Mouse (Mus musculus) cerebellum, adult 9-11 months (tissue): ENCODE results near the gene Nsg2.
"Not testable (repeated sequence)": the region's sequence is repeated elsewhere in the genome, so short reads cannot be mapped to it uniquely, and the experiment has no call there.

ENCODE experiments used
- DNase-seq: peaks from one replicate; pipeline ENCODE4 v3.0.0; 2022

The Nsg2 gene

DNA sequence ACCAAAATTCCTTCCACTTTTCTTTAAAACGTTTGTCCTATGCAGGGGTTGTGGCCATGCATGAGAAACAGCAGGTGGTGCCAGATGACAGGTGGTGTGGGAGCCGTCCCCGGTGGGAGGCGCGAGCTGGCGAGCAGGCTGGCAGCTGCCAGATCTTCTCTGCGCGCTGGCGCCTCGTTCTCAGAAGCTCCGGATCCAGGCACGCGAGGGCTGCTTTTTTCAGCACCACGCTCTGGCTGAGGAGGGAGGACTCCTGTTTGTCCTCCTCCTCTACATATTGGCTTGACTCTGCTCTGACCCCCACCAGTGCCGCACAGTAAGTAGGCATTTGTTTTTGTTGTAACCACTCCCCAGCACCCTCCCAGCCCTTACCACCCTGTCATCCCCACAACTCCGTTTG, at the start of gene Nsg2:
Nsg2 (plus strand) TSS at position 183 of the 400 bp plus-strand sequence.
- DNase-seq: peak; percentile 83

DNA sequence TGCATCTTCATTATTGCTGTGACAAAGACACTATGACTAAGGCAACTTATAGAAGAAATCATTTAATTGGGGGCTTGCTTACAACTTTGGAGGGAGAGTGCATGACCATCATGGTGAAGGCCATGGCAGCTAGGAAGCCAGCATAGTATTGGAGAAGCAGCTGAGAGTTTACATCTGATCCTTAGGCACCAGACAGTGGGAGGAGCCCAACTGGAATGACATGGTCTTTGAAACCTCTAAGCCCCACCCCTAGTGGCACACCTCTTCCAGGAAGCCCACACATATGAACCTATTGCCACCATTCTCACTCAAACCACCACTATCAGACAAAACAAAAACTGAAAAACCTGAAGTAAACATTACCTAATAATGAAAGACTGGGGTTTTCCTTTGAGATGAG, 40.2 kb upstream of the Nsg2 start:
- DNase-seq: no peak

DNA sequence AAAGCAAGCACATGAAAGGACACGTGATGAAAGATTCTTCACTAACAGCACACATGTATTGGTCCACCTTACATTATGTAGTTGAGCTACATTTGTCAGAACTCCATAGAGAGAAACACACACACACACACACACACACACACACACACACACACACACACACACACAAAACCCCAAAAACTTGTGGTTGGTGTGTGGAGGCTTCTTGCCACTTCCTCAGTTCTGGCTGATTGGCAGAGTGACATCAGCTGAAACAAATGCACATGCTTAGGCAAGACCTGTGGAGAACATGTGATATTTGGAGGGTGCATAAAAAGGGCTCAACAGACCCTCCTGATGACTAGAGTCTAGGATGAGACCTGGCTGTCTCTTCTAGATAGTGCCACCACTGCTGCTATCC, 36.3 kb upstream of the Nsg2 start:
- DNase-seq: no peak

DNA sequence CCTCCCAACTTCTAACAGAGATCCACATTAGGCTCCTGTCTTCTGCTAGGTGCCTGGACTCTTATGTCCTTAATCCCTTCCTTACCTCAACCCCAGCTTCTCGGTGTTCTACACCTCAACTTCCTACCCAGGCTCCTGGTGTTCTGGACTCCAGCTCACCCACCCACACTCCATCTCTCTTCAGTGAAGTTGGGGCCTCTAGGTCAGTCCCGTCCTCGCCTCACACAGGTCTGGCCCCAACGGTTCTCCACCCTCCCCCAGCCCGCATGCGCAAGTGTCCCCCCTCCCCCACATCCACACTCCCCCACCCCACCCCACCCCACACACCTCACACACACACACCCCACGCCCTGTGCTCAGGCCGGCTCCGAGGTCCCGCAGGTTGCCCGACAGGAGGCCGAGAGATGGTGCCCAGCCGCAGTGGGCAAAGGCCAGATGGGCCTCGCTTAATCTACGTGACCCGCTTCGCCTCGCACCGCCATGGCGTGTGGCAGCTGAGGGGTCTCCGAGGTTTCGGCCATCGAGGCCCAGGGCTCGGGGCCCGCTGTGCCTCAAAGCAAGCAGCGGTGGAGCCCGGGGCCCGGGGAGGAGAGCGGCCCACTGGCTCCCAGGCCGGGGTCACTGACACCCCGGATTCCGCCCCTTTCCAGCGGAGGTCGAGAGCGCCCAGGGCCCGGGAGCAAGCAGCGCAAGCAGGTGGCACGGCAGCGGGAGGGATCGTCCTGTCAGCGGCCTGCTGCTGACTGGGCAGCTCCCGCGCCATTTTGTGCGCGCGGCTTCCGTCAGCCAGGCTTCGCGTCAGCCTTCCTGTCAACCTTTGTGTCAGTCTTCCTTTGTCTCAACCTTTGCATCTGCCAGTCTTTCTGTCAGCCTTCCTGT, 34.8 kb upstream of the Nsg2 start, which contains the start of gene 4930524B15Rik:
4930524B15Rik (plus strand) TSS at position 337 of the 879 bp plus-strand sequence.
- DNase-seq: no peak

DNA sequence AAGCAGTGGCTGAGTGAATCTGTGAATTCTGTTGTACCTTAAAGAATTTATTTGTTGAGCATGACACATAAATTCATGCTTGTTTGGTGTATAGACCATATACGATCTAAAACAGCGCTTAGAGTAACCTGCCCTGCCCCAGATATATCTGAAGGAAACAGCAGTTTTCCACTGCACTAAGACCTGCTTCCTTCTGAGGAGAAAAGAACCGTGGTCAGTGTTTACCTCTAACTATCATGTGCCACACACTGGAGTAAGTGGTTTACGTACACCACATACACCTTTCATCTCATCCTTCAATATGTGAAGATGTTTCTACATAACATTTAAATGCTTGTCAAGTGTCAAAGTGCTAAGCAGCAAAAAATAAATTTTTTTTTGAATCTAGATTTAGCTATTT, 26.1 kb upstream of the Nsg2 start:
- no peak for DNase-seq

DNA sequence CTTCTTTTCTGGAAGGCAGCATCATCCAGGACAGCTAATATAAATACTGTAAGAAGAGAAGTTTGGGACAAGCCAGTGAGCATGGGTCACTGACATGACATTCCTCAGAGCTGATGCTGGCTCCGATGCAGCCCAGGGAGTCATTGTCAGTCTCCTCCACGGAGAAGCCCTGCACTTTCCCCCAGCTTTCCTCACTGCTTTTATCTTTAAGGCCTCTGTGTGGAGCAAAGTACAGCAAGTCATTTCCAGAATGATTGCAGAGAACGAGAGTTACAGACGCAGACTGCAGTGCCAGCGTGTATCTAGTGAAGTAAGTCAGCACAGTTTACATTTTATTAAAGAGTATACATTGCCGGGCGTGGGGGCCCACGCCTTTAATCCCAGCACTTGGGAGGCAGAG, 25.4 kb upstream of the Nsg2 start:
- no peak for DNase-seq

DNA sequence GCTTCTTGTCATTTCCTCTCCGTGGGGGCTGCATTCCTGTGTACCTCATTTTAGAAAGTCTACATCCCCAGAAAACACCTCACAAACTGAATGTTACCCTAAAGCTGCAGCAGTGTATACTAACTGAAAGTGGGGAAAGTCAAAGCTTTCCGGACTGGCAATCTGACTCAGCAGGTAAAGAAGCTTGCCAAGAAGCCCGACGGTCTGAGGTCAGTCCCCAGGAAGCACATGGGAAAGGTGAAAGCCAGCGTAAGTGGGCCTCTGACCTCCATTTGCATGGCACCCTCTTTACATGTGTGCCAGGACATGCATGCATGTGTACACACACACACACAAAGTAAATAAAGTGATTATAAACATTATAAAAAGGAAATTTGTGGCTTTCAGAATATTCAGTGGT, 24.6 kb upstream of the Nsg2 start:
- DNase-seq: no peak

DNA sequence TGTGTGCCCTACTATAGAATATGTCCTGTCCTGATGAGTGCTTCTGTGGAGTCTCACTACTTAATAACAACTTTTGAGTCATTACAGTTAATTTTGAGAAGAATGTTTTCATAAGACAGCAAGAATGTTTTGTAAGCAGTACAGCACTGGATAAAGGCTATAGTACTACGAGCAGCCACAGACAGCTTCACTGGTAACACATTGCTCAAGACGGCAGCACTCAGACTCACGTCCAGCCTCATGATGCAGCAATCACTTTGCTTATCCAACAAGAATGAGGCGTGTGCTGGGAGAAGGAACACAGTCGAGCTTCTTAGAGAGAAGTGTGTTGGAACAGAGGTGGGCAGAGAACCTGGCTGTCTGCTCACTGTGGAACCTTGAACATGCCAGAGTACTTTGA, 24.1 kb upstream of the Nsg2 start:
- no peak for DNase-seq

DNA sequence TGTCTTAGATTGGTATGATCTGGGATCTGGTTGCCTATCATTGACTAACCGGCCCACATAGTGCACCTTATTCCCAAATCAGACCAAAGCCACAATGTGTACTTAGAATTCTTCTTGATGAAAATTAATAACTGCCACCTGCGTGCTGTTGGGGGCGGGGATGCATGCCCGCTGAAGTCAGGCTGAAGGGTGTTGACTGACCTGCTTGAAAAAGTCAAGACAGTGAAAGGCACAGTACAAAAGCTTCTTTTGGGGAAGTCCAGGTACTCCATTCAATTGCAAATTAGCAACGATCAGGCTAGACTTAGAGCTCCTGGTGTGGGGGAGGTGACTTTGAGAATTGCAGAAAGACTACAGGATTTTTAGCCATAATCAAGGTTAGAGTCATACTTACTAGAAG, 20.2 kb upstream of the Nsg2 start:
- not testable (repeated sequence) for DNase-seq

DNA sequence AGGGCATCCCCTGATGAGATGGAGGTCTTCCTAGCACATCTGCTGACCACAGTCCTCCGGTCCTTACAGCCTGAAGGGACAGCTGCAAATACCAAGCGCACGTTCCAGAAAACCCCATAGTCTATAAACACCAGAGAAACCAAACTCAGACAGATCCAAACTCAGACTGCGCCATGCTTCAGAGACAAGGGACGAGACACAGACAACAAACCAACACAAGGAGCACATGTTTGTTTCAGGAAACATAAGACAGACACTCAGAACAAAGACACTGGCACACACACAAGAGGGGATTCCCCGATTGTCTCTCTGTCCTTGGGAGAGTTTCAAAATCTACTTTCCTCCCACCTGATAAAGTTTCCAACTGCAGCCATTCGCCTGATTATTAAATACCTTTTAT, 18.4 kb upstream of the Nsg2 start:
- no peak for DNase-seq

DNA sequence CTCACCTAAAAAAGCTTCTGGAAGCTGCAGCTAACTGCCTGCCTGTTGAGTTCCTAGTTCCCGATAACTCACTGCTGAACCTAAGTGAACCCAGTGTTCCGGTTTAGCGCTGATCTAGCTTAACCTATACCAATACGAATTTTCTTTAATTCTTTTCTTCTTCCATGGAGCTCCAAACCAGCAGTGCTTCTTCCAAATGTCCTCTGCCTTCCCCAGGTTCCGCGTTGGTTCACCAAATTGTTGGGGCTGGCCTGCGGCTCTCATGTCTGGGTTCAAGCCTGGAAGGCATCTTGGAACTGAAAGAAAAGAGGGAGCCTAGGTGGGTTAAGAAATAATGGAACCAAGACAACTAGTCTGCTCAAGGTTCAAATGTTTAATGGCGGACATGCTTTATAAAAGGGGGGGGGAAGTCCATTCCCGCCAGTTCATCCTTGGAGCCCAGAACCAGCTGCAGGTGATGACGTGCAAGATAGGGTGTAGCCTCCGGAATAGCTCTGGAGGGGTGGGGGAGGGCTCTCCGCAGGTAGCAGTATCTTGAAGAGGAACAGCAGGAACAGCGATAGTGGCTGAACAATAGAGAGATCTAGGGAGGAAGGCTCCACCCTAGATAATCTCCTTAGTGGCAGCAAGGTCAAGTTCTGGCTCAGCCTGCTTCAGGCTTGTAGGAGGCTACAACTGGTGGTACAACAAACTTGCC, 17.9 kb upstream of the Nsg2 start:
- not testable (repeated sequence) for DNase-seq

DNA sequence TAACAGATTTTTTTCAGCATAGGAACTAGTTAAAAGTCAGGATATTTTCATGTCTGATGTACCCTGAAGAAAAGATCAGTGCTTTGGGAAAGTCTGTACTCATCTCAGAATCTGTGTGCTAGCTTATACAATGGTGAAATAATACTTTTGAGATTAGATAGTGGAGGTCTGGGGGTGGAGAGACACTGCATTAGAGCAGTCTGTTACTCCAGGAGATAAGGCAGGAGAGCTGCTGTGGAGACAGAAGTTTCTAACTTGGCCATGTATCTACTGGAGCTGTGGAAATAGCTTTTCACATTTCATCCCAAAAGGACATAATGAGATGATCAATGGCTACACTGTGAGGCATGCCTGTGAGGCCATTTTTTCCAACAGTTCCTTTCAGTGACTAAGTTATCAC, 17.0 kb upstream of the Nsg2 start:
- DNase-seq: no peak

DNA sequence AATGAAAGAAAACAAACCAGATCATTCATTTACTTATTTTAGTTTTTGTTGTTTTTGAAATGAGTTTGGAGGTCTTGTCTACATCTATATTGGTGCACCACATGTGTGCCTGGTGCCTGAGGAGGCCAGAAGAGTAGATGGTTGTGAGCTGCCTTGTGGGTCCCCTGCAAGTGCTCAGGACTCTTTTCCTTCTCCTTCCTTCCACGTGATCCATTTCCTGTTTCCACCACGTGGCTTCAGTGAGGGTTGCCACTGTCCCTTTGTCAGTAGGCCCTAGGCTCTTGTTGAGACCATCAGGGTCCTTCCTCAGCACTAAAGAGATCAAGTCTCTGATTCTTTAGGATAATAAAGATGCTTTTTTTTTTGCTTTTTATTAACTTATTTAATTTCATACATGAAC, 15.5 kb upstream of the Nsg2 start:
- DNase-seq: no peak

DNA sequence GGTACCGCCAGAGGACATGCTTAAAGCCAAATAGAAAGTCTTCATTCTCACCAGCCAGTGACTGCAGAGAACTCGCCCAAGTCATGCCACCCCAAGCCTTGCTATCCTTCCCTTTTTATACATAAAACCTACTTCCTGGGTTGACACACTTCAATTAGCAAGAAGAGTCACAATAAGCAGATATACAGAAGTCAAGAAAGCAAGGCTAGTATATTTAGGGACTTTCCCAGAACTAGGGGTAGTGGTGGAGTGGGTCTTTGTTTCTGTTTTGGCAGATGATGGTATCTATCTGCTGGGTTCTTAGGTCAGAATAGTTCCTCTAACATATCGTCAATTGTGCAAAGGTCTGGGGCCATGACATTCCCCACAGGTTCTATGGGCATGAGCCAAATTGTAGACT, 7.7 kb upstream of the Nsg2 start:
- no peak for DNase-seq

DNA sequence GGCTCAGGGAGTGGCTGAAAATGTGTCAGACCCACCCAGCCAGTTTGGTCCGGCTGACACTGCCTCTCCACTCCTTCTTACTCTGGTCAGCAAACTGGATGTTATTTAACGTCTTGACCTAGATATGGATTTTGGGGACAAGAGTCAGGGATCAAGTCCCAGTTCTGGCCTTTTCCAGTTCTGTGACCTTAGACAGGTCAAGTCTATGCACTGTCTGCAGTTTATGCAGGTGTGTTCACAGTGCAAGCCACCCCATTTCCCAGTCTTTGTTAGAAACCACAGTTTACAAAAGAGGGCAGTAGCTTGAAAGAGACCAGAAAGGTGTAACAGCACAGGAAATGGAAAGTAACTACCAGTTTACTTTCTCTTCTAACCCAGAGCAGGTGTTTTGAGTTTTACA, 547 bp upstream of the Nsg2 start:
- no peak for DNase-seq

DNA sequence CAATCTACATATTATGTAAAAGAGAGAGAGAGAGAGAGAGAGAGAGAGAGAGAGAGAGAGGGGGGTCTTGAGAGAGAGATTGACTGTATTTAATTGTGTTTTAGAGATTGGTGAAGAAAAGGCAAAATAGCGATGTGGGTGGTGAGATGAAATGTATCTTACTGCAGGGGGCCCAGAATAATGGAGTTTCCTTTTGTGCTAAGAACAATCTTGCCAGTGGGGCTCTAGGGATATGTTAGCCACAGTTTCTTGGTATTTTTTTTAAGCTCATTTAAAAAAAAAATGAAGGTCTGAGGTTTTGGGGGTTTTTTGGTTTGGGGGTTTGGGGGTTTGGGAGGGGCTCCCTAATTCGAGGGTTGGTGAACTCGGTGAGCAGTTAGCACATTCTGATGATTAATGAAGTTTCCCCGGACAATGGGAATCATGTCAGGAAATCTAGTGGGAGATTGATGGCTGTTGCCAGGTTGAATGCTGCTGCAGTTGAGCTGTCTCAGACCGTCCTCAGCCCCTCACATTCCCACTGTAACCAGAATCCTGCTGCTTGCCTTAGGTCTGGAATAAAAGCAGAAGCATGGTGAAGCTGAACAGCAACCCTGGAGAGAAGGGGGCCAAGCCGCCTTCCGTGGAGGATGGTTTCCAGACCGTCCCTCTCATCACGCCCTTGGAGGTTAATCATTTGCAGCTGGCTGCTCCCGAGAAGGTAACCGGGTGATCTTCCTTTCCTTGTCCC, 1.1 kb downstream of the Nsg2 start:
- DNase-seq: no peak

DNA sequence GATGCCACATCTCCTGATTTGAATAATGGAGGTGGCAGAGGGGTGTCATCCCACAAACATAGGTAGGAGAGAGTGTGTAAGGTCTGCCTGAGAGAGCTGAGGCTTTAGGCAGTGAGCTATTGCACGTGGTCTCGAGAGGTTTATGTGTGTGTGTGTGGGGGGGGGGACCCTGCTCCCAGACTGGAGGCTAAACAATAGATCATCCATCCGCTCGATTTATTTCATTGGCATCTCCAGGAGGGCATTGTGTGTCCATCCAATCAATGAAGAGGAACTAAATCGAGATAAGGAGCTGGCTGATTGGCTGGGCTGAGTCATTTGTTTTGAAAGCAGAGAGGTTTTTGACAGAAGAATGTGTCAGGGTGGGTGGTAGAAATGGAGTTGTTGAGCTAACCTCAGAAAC, 2.4 kb downstream of the Nsg2 start:
- no peak for DNase-seq

DNA sequence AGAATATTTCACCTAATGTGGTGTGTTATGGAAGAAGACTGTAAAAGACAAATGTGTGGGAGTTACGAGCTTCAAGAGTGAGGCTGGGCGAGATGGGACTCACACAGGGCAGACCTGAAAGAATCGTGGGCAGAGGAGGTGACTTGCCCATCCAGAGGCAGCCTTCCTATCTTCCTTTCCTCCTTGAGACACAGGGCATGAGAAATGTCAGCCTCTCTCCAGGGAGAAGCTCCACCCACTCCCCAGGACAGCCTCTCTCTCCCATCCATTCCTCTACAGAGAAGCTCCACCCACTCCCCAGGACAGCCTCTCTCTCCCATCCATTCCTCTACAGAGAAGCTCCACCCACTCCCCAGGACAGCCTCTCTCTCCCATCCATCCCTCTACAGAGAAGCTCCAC, 7.8 kb downstream of the Nsg2 start:
- DNase-seq: not testable (repeated sequence)

DNA sequence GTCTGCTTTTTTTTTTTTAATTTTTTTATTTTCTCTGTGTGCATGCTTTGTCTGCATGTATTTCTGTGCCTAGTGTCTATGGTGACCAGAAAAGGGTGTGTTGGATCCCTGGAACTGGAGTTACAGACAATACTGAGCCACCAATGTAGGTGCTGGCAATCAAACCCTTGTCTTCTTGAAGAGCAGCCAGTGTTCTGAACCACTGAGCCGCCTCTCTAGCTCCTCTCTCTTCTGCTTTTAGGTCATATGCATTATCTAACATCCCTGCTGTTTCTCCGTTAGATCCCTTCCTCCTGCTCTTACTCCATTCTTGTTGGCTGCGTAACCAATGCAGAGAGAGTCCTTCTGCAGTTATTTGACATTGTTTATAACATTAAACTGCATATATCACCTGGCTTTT, 8.6 kb downstream of the Nsg2 start:
- DNase-seq: no peak

DNA sequence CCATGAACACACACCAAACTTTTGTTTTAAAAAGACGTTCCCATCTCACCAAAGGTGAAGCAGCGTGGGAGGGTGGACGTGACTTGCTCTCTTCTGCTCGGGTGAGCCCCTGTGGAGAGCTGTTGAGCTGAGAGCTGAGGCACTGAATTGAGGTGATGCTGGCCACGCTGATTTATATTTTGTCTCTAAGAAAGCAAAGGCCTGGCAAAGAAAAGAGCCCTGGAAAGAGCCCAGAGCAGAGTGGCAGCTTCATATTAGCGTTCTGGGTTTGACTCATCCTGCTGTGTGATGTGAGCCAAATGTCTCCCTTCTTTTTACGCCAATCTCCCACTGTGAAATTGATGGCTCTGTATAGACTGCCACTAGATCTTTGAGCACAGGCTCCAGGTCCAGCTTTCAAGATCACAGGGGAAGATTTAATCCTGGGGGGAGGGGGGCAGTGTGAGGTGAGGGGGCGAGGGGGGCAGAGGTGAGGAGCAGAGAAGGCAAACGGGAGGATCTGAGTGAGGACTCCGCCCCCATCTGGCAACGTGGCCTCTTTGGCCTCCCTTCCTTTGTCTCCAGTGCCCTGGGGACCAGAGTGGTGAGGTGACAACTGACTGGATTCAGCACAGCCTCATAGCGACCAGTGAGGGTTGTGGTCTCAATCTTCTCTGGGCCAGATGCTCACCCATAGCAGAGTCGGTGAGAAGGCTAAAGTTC, 9.8 kb downstream of the Nsg2 start:
- DNase-seq: peak; percentile 42

DNA sequence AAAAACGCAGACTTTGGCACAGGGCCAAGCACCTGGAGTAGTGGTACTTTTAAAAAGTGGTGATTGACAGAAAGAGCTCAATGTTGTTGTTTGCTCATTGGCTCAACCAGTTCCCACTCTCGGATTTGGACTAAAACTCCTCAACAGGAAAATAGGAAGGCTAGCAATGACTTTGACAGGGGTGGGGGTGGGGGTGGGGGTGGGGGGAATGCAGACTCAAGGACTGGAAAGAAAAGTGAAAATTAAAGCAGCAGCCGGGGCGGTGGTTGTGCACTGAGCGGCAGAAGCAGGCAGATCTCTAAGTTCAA, 10.4 kb downstream of the Nsg2 start:
- DNase-seq: no peak

DNA sequence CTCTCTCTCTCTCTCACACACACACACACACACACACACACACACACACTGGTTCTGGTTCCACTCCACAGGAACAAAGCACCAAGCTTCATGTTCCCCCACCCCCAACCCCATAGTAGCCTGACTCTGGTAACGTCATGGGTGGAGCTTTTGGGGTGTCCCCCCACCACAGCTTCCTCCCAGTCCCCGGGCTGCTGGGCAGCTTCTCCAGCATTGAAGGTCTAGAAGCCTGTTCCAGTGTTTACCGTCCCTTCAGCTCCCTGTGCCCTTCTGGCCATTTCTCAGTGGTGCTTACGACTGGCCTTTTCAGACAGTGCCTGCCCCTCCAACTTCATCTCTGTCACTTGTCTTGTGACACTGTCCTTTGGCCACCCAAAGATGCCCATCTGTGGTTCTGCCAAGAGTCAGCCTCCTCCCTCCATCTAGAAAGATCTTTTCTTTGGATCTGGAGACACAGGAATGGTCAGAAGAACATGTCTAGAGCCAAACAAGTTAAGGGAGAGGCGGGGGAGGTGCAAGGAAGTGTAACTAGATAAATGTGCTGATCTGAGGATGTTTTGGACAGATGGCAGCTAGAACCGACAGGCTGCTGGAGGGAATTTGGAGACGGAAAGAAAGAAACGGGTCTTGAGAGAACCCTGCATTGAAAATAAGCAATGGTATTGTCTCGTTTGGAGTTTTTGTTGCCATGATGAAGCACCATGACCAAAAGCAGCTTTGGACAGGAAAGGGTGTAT, 11.8 kb downstream of the Nsg2 start:
- DNase-seq: no peak

DNA sequence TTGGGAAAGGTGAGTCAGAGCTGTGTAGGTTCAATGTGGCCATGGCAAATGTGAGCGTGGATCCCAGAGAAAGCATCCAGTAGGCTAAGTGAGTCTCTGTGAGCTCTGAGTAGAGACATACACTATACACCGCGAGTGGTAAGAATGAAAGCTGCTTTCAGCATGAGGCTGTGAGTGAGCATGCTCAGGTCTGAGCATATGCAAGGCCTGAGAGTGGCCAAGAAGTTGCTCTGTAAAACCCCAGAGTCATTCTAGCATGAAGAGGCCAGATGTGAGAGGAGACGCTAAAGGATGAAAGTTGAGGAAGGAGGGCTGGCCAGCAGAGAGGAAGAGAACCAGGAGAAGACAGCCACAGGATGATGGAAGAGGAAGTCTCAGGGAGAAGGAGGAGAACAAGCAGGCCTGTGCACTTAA, 12.8 kb downstream of the Nsg2 start:
- DNase-seq: no peak
